Mouse (Mus musculus) erythroblast, adult 5-6 weeks (primary cell): Measurements from ENCODE around the gene Dmwd. TPM values are rescaled to one million over a fixed set of nuclear protein-coding genes. Genes with fewer than 3 reads are reported as not detected.

Source experiments
- ATAC-seq: replicated peaks from 2 replicates; pipeline ENCODE4 v1.8.0; 2016; ENCODE audit warnings: moderate number of reproducible peaks, mild to moderate bottlenecking, moderate TSS enrichment, inconsistent platforms; ENCODE audit not compliant: poor library complexity, low FRiP score, severe bottlenecking
- total RNA-seq, 2 experiments: library from RNA; stranded (forward) in 1 of 2; stranded (reverse) in 1 of 2; fragments of 150-400 nt in 1 of 2; fragments of 200-764, 138-1000 nt in 1 of 2; gene quantifications; 2 replicates each; pipeline versions ENCODE4 v1.2.3 to v1.2.4; 2015 to 2017; ENCODE audit warnings: low replicate concordance in 2 of 2

Gene Dmwd
- total RNA-seq (2015; ENCODE audit: low replicate concordance) (1.9 and 3.1 TPM in 2 replicates), total RNA-seq (2017; ENCODE audit: low replicate concordance) (1.0 and 2.6 TPM in 2 replicates)

DNA sequence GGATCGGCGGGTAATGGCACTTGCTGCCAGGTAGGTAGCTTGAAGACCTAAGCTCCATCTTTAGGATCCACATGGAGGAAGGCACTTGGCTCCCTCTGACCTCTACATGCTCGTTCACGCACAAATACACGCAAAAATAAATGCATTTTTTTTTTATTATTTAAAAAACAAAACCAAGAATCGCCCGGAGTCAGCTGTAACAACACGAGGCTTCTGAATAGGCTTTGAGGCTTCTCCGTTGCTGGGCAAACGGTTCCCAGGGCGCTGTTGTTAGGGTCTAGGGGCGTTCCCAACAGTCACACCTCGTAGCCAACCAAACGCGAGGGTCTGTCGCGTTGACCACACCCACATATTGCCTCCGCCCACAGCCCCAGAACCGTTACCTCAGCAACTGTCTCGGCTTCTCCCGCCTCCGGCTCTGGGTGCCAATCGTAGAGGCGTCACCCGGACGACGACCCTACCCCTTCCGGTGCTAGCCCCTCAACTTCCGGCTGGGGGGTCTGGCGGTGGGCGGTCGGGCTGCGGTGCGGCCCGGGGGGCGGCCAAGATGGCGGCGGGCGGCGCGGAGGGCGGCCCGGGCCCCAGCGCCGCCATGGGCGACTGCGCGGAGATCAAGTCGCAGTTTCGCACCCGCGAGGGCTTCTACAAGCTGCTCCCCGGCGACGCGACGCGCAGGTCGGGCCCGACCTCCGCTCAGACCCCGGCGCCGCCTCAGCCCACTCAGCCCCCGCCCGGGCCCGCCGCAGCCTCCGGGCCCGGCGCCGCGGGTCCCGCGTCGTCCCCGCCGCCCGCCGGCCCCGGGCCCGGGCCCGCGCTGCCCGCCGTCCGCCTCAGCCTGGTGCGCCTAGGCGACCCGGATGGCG, at the start of gene Dmwd:
Dmwd (plus strand) TSS at position 505 of the 863 bp plus-strand sequence.
- peak; percentile 92 for ATAC-seq

DNA sequence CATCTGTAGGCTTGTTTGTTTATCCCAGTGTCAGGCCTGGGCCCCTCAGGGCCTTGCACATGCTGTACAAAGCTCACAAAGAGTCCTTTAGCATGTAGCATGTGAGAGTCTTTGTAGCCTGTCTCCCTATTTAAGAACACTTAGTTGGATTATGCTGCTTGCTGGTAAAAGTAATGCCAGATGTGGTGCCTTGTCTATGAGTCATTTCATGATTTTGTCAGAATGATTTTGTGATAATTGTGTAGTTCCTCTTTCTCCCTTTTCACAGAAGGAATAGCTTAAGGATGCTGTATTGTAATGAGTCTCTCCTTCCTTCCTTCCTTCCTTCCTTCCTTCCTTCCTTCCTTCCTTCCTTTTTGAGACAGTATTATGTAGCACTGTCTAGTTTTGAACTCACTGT, 48.0 kb upstream of the Dmwd start:
- ATAC-seq, result no peak

DNA sequence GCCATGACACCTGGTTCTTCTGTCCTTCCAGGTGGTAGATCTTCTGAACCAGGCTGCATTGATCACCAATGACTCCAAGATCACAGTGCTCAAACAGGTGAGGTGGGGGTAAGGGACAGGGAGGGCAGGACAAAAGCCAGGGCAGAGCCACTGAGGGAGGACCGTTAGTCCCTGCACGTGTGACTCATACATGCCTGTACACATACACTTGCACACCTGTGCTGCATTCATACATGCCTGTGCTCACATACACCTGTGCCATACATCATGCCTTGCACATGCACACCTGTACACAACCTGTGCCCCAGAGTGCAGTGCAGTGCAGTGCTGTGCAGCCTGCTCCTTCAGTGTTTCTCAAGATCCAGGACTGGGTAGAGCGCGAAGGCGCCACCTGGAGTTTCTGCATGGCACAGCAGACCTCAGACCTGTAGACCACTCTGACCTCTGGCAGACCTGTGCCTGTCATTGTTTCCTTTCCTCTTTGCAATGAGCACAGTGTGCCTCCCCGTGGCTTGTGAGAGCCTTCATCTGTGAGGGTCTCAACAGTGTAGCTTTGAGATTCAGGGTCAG, 46.9 kb upstream of the Dmwd start:
- ATAC-seq, result peak; percentile 71

DNA sequence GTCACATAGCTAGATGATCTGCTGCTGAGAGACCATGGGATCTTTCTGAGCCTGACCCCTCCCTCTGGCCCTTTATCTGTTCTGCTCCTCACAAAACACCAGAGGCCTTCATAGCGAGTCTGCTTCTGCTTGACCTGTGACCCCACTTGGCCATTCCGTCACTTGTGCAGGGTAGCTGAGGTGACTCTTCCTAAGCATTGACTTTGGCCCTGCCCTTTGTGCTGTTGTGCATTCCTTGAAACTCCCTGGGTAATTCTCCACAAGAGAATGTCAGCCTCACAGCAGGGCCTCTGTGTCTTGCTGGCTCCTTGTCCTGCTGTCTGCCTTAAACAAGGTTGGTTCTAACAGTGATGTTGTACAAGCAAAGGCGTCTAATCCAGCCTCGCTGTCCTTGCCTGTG, 44.4 kb upstream of the Dmwd start:
- no peak for ATAC-seq

DNA sequence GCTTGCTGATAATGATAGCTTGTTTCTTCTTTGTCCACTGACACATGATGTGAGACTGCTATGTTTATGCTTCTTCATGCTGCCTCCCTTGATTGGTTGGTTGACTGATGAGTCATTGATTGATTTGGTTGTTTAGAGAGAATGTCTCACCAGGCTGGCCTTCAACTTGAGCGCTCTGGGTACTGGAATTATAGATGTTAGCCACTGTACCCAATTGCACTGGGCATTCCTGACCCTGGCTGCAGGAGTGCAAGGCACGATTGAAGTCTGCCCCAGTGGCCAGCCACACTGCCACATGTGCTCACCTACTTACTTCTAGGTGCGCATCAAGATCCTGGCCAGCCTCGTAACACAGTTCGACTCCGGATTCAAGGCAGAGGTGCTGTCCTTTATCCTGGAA, 31.4 kb upstream of the Dmwd start:
- no peak for ATAC-seq

DNA sequence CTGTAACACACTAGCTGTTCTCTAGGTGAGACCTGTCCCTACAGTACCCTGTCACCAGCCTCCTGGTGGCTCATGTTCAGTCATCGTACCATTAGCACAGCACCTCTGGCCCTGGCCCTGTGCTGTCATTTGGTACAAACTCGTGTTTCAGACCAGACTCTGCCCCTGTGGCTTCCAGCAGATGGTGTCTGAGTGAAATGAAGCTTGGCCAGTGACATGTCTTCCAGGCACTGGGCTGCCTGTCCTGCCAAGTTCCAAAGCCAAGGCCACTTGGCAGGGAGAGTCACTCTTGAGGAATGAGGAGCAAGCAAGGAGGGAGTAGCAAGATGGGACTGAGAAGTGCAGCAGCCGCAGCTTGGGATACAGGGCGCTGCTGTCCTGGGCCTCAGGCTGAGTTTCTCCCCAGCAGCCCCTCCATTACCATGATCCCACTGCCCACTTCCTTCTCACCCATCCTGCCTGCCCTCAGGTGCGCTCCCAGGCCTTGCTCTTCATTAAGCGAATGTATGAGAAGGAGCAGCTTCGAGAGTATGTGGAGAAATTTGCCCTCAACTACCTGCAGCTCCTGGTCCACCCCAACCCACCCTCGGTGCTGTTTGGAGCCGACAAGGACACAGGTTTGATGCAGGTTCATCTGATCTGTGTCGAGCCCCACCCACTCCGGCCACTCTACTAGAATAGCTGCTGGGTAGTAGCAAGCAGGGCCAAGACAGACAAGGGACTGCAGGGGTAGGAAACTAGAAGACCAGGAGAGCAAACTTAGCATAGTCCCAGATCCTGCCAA, 29.5 kb upstream of the Dmwd start:
- no peak for ATAC-seq

DNA sequence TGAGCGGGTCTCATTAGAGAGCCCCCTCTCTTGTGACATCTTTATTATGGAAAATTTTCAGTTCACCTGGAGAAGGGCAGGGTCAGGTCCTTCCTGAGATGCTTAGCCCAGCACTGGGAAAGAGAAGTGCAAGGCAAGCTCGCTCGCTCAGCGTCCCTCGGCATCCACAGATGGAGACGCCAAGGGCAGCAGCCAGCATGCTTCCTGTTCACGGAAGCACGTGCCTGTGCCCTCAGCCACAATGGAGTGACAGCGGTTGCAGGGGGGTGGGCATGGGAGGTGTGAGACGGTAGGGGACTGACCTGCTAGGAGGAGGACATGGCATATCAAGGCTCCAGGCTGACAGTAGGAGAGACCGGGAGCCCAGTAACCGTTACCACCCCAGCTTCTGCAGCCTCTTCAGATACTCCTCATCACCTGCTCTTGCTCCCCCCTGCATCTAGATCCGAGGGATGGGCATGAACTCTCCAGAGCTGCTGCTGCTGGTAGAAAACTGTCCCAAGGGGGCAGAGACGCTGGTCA, 28.0 kb upstream of the Dmwd start:
- no peak for ATAC-seq

DNA sequence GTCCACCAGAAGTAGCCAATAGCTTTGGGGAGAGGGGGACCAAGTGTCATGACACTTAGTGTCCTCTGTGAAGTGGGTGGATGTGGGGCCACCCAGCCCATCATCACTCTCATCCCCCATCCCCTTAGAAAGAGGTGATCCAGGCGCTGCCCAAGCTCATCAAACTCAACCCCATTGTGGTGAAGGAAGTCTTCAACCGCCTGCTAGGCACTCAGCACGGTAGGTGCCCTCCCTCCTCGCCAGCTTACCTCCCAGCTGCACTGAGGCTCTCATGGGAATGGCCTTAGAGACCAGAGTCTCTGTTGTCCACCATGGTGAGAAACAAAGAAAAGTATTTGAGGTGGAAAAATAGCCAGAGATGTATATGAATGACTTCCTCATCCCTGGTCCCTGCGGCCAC, 26.8 kb upstream of the Dmwd start:
- no peak for ATAC-seq

DNA sequence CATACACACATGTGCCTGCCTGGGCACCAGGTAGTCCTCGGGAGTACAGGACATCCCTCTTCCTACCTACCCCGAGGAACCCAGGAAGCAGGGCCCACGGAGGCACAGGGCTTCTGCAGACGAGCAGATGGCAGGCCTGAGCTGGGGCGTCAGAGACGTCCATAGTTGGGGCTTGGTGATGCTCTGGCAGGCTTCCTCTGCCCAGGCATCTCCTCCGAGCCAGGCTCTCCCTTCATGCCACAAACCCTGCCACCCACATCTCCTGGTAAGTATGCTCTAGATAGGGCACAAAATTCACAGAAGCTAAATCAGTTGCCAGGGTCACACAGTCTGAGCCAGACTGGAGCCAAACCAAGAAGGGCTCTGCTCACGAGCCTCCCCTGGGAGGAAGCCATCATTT, 25.9 kb upstream of the Dmwd start:
- no peak for ATAC-seq

DNA sequence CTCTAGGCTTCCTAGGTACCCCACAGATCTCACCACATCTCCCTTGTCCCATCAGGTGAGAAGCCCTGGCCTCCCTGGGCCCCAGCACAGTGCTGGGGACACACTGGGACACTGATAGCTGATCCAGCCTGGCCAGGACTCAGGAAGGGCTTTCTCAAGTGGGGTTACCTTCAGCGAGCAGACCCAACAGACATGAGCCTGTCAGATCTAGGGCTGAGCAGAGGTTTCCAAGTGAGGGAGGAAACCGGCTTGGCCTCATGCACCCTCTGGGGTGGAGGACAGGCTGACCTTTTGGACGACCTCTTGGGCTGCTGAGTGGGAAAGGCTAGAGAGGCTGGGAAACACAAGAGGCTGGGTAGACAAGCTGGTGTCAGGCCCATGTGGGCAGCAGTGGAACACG, 24.9 kb upstream of the Dmwd start:
- no peak for ATAC-seq

DNA sequence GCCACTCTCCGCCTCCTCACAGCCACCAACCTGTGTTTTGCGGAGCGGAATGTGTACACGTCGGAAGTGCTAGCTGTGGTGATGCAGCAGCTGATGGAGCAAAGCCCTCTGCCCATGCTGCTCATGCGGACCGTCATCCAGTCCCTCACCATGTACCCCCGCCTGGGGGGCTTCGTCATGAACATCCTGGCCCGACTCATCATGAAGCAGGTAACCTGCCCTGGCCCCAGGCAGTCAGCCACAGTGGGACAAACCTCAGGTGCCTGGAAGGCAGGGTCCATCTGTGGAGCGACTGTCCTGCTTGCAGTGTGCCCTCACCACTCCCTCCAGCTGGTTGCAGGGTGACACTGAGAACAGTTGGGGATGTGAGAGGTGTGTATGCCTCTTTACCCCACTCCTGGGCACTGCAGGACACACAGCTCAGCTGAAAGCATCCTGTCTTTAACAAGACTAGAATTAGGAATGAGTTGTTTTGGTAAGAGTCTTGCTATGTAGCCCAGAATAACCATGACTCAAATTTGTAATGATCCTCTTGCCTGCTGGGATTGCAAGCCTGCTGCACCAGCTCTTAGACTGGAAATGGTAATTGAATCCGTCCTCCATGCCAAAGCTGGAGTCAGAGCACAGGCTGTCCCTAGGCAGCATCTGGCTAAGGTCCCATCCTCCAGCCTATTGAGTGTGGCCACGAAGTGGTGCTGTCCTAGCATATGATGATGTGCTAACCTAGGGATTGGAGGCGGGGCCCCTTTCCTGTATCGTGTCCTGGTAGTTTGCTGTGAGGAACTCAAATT, 23.5 kb upstream of the Dmwd start:
- no peak for ATAC-seq

DNA sequence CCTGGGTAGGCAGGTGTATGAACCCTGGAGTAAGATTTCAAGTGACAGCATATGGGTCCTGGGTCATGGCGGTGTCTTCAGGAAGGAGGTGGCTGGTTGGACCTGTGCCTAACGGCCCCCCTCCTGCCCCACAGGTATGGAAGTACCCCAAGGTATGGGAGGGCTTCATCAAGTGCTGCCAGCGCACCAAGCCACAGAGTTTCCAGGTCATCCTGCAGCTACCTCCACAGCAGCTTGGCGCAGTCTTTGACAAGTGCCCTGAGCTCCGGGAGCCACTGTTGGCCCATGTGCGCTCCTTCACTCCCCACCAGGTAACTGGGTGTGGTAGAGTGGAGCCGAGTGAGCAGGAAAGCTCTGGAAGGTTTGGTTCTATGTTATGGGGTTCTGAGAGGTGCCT, 22.9 kb upstream of the Dmwd start:
- ATAC-seq, result no peak

DNA sequence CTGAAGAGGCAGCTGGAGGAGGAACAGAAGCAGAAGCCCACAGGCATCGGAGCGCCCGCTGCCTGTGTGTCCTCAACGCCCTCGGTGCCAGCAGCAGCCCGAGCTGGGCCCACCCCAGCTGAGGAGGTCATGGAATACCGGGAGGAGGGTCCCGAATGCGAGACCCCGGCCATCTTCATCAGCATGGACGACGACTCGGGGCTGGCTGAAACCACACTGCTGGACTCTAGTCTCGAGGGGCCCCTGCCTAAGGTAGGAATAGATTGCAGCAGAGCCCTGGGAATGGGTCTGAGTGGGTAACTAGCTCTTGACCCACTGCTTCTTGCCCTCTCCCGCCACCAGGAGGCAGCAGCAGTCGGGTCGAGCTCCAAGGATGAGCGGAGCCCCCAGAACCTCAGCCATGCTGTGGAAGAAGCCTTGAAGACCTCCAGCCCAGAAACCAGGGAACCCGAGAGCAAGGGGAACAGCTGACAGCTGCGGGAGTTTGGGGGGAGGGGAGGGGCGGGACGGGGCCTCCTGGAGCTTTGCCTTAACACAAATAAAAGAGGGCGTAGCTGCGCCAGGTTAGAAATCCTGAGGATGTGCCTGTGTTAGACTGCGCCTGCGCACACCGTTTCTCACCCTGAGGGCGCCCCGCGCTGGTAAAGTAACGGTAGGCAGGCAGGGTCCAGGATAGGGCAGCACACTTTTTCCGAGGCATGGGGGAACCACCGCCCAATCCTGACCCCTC, 21.8 kb upstream of the Dmwd start, which contains the start of gene Rsph6a:
Rsph6a (plus strand) TSS at position 644 of the 730 bp plus-strand sequence.
- no peak for ATAC-seq

DNA sequence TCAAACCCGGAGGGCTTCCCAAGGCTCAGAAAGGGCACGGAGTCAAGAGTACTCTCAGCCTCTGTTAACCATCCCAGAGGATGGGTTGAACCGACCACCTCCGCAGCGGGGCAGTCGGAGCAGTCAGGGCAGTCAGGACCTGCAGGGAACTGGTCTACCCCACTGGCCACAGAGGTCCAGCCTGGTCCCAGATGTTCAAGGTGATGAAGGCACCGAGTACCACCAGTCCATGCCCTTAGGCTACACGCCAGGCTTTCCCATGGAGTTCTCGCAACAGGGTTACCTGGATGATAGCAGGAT, 21.3 kb upstream of the Dmwd start:
- ATAC-seq, result no peak

DNA sequence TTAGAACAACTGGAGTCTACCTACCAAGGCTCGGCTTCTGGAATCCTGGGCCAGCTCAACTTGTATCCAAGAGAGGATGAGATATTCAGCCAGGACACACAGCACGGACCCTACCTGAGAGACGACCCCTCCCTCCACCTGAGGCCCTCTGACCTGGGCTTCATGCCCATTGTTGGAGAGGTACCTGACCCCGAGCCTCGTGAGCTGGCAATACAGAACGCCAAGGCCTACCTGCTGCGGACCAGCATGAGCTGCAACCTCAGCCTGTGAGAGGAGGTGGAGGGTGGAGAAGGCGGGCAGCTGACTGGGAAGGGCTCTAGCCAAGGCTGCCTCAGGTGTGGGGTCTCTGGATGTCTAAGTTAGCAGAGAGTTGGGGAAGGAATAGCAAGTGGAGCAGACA, 20.9 kb upstream of the Dmwd start:
- ATAC-seq, result no peak

DNA sequence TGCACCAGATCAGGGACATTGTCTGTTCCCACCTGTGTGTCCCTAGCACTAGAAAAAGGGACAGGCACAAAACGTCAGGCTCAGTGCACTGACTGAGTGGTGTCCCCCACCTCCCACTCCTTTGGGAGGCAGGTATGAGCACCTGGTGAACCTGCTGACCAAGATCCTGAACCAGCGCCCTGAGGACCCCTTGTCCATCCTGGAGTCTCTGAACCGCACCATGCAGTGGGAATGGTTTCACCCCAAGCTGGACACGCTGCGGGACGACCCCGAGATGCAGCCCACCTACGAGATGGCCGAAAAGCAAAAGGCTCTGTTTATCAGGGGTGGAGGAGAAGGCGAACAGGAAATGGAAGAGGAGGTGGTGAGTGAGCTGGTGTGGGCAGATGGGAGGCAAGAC, 18.6 kb upstream of the Dmwd start:
- no peak for ATAC-seq

DNA sequence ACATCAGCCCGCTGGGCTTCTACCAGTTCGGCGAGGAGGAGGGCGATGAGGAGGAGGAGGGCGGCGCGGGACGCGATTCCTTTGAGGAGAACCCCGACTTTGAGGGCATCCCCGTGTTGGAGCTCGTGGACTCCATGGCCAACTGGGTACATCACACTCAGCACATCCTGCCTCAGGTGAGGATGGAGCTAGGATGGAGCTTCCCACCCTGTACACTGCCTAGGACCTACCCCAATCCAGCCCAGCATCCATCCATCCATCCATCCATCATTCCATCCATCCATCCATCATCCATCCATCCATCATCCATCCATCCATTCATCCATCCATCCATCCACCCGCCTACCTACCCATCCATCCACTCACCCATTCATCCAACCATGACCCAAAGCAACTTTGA, 10.1 kb upstream of the Dmwd start:
- ATAC-seq, result no peak

DNA sequence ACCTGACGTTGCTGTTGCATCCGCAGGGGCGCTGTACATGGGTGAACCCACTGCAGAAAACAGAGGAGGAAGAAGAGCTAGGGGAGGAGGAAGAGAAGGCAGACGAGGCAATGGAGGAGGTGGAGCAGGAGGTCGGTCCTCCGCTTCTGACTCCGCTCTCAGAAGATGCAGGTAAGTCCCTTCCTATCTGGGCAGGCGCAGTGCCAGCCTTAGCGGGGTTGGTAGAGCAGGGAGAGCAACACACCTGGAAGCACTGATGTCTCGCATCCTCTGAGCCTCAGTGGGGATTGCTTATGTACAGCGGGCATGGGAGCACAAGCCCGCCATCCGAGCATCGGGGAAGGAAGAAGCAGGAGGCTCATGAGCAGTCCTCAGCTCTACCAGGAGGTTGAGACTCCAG, 9.0 kb upstream of the Dmwd start:
- no peak for ATAC-seq

DNA sequence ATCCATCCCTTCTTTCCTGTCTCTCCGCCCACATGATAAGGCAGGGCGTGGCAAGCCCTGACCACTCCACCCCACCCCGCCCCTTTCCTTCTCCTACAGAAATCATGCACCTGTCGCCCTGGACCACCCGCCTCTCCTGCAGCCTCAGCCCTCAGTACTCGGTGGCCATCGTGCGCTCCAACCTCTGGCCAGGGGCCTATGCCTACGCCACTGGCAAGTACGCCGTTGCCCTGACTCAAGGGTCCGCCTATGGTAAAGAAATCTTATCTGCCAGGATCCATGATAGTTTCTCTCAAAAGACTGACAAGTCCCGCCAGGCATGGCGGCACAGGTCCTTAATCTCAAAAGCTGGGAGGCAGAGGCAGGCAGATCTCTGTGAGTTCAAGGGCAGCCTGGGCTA, 8.1 kb upstream of the Dmwd start:
- no peak for ATAC-seq
